Mouse (Mus musculus) embryonic fibroblast, embryonic 13.5 days (primary cell): ENCODE measurements around the gene Gclm. TPM values are rescaled to one million over a fixed set of nuclear protein-coding genes. Genes with fewer than 3 reads are reported as not detected.
"Not testable (repeated sequence)": the region's sequence is repeated elsewhere in the genome, so short reads cannot be mapped to it uniquely, and the experiment has no call there.

Source experiments
- H3K27ac ChIP-seq: 2 replicates; pipeline ENCODE4 v1.5.1; 2012; ENCODE audit warnings: low read length, control low read depth, inconsistent platforms; ENCODE audit not compliant: insufficient read depth
- H3K4me1 ChIP-seq: 2 replicates; pipeline ENCODE4 v1.6.1; 2011; ENCODE audit warnings: low read length; ENCODE audit not compliant: control insufficient read depth, insufficient read depth
- H3K4me3 ChIP-seq: 2 replicates; pipeline ENCODE4 v1.5.1; 2011; ENCODE audit warnings: mild to moderate bottlenecking, control low read depth, low read length; ENCODE audit not compliant: insufficient read depth
- CTCF ChIP-seq: IDR thresholded peaks from 2 replicates; pipeline ENCODE4 v1.5.1; 2011; ENCODE audit warnings: mild to moderate bottlenecking, control low read depth, low read length, moderate library complexity, borderline replicate concordance; ENCODE audit not compliant: insufficient read depth
- POLR2A ChIP-seq: IDR thresholded peaks from 2 replicates; pipeline ENCODE4 v1.6.1; 2011; ENCODE audit warnings: low read depth, mild to moderate bottlenecking, control low read depth, low read length, moderate library complexity
- polyA plus RNA-seq: library from polyadenylated mRNA; stranded (reverse); fragments of >200 nt; gene quantifications from 2 replicates; pipeline ENCODE4 v1.2.4, GENCODE M21; 2011; ENCODE audit warnings: low read depth; ENCODE audit not compliant: missing spikeins, insufficient read length

The Gclm gene
- polyA plus RNA-seq, 1 experiment: 58.3 TPM

- no peaks in the 10 kb centered on the region for H3K4me1 ChIP-seq
- no peak overlapping the region for H3K27ac ChIP-seq
- TF ChIP-seq POLR2A: no peak
- no peak for TF ChIP-seq CTCF
- H3K4me3 ChIP-seq: no peak overlapping the region
Observed at GRCm38 (mm10) chr3:122235772-122236171, 9.6 kb upstream of the Gclm start.

GRCm38 (mm10) chr3:122242876-122243275 lies 2.5 kb upstream of the Gclm start:
- TF ChIP-seq CTCF (no peak), POLR2A (no peak)

GRCm38 (mm10) chr3:122243416-122244167 lies 1.8 kb upstream of the Gclm start:
- H3K4me1 ChIP-seq: no peaks in the 10 kb centered on the region

More at GRCm38 (mm10) chr3:122242876-122243275, 2.5 kb upstream of the Gclm start:
- no peak overlapping the region for H3K4me3 ChIP-seq
- H3K27ac ChIP-seq: no peak overlapping the region
- H3K4me1 ChIP-seq: no peaks in the 10 kb centered on the region

GRCm38 (mm10) chr3:122244759-122245158 lies 598 bp upstream of the Gclm start:
- no peak overlapping the region for H3K4me3 ChIP-seq
- TF ChIP-seq POLR2A (no peak), CTCF (no peak)
- peak overlapping the region; percentile 71 for H3K27ac ChIP-seq
- no peaks in the 10 kb centered on the region for H3K4me1 ChIP-seq

More at GRCm38 (mm10) chr3:122243416-122244167, 1.8 kb upstream of the Gclm start:
- Histone ChIP-seq H3K27ac (no peak overlapping the region), H3K4me3 (no peak overlapping the region)
- TF ChIP-seq CTCF (no peak), POLR2A (no peak)

- TF ChIP-seq CTCF (no peak), POLR2A (no peak)
- no peaks in the 10 kb centered on the region for H3K4me1 ChIP-seq
- H3K4me3 ChIP-seq: peak overlapping the region; percentile 93
- H3K27ac ChIP-seq: peak overlapping the region; percentile 77
Observed at GRCm38 (mm10) chr3:122245878-122246332, 548 bp downstream of the Gclm start.

- Histone ChIP-seq H3K4me3 (peak overlapping the region; percentile 93), H3K4me1 (no peaks in the 10 kb centered on the region), H3K27ac (no peak overlapping the region)
- TF ChIP-seq CTCF: no peak
- no peak for TF ChIP-seq POLR2A
Observed at GRCm38 (mm10) chr3:122246406-122246805, 1.0 kb downstream of the Gclm start.

- H3K4me1 ChIP-seq: no peaks in the 10 kb centered on the region
- H3K27ac ChIP-seq: no peak overlapping the region
- H3K4me3 ChIP-seq: peak overlapping the region; percentile 93
- TF ChIP-seq POLR2A (no peak), CTCF (no peak)
Observed at GRCm38 (mm10) chr3:122246986-122247767, 1.8 kb downstream of the Gclm start.

GRCm38 (mm10) chr3:122247768-122248100 lies 2.4 kb downstream of the Gclm start:
- no peak overlapping the region for H3K27ac ChIP-seq
- H3K4me3 ChIP-seq: no peak overlapping the region; the same call in 1 of the 2 replicates
- H3K4me1 ChIP-seq: no peaks in the 10 kb centered on the region
- TF ChIP-seq POLR2A (no peak), CTCF (no peak)

GRCm38 (mm10) chr3:122252466-122253253 lies 7.3 kb downstream of the Gclm start:
- Histone ChIP-seq H3K4me1 (no peaks in the 10 kb centered on the region; the same call in 1 of the 2 replicates), H3K4me3 (no peak overlapping the region), H3K27ac (no peak overlapping the region)
- TF ChIP-seq CTCF: no peak
- no peak for TF ChIP-seq POLR2A

- H3K4me1 ChIP-seq, H3K27ac ChIP-seq: not testable (repeated sequence)
Observed at GRCm38 (mm10) chr3:122254050-122254449, 8.7 kb downstream of the Gclm start.

More at GRCm38 (mm10) chr3:122254050-122254449, 8.7 kb downstream of the Gclm start:
- not testable (repeated sequence) for H3K4me3 ChIP-seq
